Mouse (Mus musculus): ENCODE results near the gene Pias3. TPM values are rescaled to one million over a fixed set of nuclear protein-coding genes. Genes with fewer than 3 reads are reported as not detected.

The Pias3 gene
- total and polyA plus RNA-seq, 3 experiments: 5.9 to 21.4 (median 13.1) TPM

DNA sequence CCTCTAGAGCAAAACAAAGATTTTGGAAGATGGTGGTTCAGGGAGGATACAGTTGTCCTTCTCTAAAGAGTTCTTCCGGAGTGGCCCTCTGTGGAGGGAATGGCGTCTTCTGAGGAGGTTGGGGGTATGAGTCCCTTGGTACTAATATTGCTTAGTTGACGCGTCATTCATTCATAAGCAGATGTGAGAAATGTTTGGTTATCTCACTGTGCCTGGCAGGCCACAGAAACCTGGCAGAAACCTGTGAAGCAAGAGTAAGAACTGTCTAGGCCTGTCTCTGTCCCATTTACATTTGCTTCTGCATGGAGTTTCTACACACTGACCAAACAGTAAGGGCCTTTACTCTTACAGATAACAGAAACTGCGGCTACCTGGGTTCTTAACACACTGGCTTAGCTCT is 24.7 kb upstream of the Pias3 start:
- H3K4me3 ChIP-seq (replicated peaks in 1 of 3; ENCODE audit: low read depth in 2 of 3, low read length in 2 of 3, poor library complexity in 1 of 3): peak overlapping the region in 1 of 3 experiments; percentile 8
- no peaks in the 10 kb centered on the region for H3K9me3 ChIP-seq (replicated peaks; ENCODE audit: low read length)
- H3K36me3 ChIP-seq (replicated peaks in 1 of 2; ENCODE audit: control insufficient read depth in 1 of 2, insufficient read depth in 1 of 2, low read length in 1 of 2): no peaks in the 10 kb centered on the region
- peak; percentile 73 for TF ChIP-seq SIN3A (IDR thresholded peaks at IDR 0.05; ENCODE audit: low read length)
- peak; percentile 79; the same call in 1 of the 2 replicates for TF ChIP-seq CHD1 (IDR thresholded peaks at IDR 0.05; ENCODE audit: low read depth, low read length)
- peak; percentile 51 for TF ChIP-seq IRF4 (IDR thresholded peaks at IDR 0.05; ENCODE audit: low read depth, low read length)
- TF ChIP-seq ETS1 (conservative IDR thresholded peaks at IDR 0.05; ENCODE audit: low read depth, low read length): peak; percentile 28; the same call in 1 of the 2 replicates
- 0 out of 2 replicates have a peak, but pooled peaks have one; percentile 45 for TF ChIP-seq MAZ (IDR thresholded peaks at IDR 0.05; ENCODE audit: low read depth, low read length)
- no peak for TF ChIP-seq HCFC1 (IDR thresholded peaks at IDR 0.05; ENCODE audit: low read depth, low read length)
- TF ChIP-seq ZC3H11A (IDR thresholded peaks at IDR 0.05; ENCODE audit: low read depth, low read length): no peak
- TF ChIP-seq EP300 (IDR thresholded peaks at IDR 0.05; ENCODE audit: low read length): 0 out of 2 replicates have a peak, but pooled peaks have one; percentile 21
- TF ChIP-seq MXI1 (IDR thresholded peaks at IDR 0.05; ENCODE audit: low read depth, low read length): peak; percentile 55; the same call in 1 of the 2 replicates
- H3K9ac ChIP-seq (ENCODE audit: insufficient read depth, low read depth): peak overlapping the region; percentile 6; the same call in 1 of the 2 replicates
- peaks cover 12% of the 10 kb centered on the region for H3K27me3 ChIP-seq (replicated peaks)
- dilution Hi-C loops (cut with MboI; ENCODE audit: extremely low pct_ligation_motif_present, extremely low pct_unique_long_range_greater_than_20kb, low sequenced_read_pairs): no loop called here
- H3K4me1 ChIP-seq (ENCODE audit: control insufficient read depth in 1 of 2, insufficient read depth in 2 of 2): peaks cover 25 to 43% of the 10 kb centered on the region in 2 experiments
- H3K4me2 ChIP-seq (ENCODE audit: insufficient read depth, low read depth, poor library complexity, severe bottlenecking): peak overlapping the region; percentile 75
- peak overlapping the region; percentile 16; the same call in 1 of the 2 replicates for H3K27ac ChIP-seq (ENCODE audit: insufficient read depth, low read depth)
- in situ Hi-C loops (cut with MboI; ENCODE audit: low pct_ligation_motif_present, low pct_unique_long_range_greater_than_20kb, low sequenced_read_pairs): no loop called here
- no peak for DNase-seq (ENCODE audit: extremely low read depth)
- H3K79me2 ChIP-seq (replicated peaks; ENCODE audit: control insufficient read depth, extremely low read depth, insufficient read depth, poor library complexity, severe bottlenecking): no peaks in the 10 kb centered on the region

DNA sequence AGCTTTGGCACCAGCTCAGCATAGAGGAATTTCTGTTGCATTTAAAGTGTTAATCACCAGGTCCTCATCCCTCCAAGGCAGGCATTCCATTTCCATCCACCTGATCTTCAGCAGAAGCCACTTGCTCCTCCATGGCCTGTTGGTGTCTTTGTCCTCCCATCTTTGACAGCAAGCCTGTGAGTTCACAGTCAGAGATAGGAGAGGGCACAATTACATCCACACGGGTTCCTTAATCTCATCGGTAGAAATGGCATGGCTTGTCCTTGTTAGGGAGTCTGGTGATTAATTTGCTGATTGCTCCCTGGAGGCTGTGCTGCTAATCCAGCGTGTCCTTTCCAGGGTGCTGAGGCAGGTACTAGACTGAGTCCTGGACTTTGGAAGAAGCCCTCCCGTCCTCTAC is 22.7 kb upstream of the Pias3 start:
- H3K4me3 ChIP-seq (replicated peaks in 1 of 3; ENCODE audit: low read depth in 2 of 3, low read length in 2 of 3, poor library complexity in 1 of 3): no peak overlapping the region
- H3K36me3 ChIP-seq (replicated peaks in 1 of 2; ENCODE audit: control insufficient read depth in 1 of 2, insufficient read depth in 1 of 2, low read length in 1 of 2): no peaks in the 10 kb centered on the region
- TF ChIP-seq MEF2A (IDR thresholded peaks at IDR 0.05; ENCODE audit: borderline replicate concordance, low read depth, low read length): no peak
- TF ChIP-seq NELFE (IDR thresholded peaks at IDR 0.05; ENCODE audit: low read depth, low read length): no peak
- no peak for TF ChIP-seq ELF1 (IDR thresholded peaks at IDR 0.05; ENCODE audit: low read depth, low read length)
- TF ChIP-seq KAT2A (IDR thresholded peaks at IDR 0.05; ENCODE audit: insufficient replicate concordance, low read length): no peak
- no peak for TF ChIP-seq NRF1 (IDR thresholded peaks at IDR 0.05; ENCODE audit: low read depth, low read length)
- TF ChIP-seq MAFK (IDR thresholded peaks at IDR 0.05; ENCODE audit: insufficient replicate concordance, low read length): no peak
- no peak for TF ChIP-seq CTCF (conservative IDR thresholded peaks at IDR 0.05 in 1 of 2, IDR thresholded peaks at IDR 0.05 in 1 of 2; ENCODE audit: low read depth in 2 of 2, low read length in 2 of 2)
- TF ChIP-seq POLR2AphosphoS2 (IDR thresholded peaks at IDR 0.05; ENCODE audit: low read depth, low read length): no peak
- no peak for TF ChIP-seq RAD21 (IDR thresholded peaks at IDR 0.05; ENCODE audit: low read depth, low read length)
- TF ChIP-seq TCF12 (IDR thresholded peaks at IDR 0.05; ENCODE audit: low read depth, low read length): no peak
- no peak for TF ChIP-seq E2F4 (IDR thresholded peaks at IDR 0.05; ENCODE audit: insufficient replicate concordance, low read depth, low read length)
- TF ChIP-seq PAX5 (IDR thresholded peaks at IDR 0.05; ENCODE audit: low read length): no peak
- TF ChIP-seq USF2 (conservative IDR thresholded peaks at IDR 0.05; ENCODE audit: low read depth, low read length): no peak
- no peak for TF ChIP-seq SIN3A (IDR thresholded peaks at IDR 0.05; ENCODE audit: low read length)
- H3K4me2 ChIP-seq (ENCODE audit: insufficient read depth, low read depth, poor library complexity, severe bottlenecking): no peak overlapping the region
- peaks cover 25 to 50% of the 10 kb centered on the region in 2 experiments for H3K4me1 ChIP-seq (ENCODE audit: control insufficient read depth in 1 of 2, insufficient read depth in 2 of 2)
- no peak overlapping the region for H3K9ac ChIP-seq (ENCODE audit: insufficient read depth, low read depth)
- H3K27ac ChIP-seq (ENCODE audit: insufficient read depth, low read depth): peak overlapping the region; percentile 41
- in situ Hi-C loops (cut with MboI; ENCODE audit: low pct_ligation_motif_present, low pct_unique_long_range_greater_than_20kb, low sequenced_read_pairs) (no loop called here), dilution Hi-C loops (cut with MboI; ENCODE audit: extremely low pct_ligation_motif_present, extremely low pct_unique_long_range_greater_than_20kb, low sequenced_read_pairs) (no loop called here)
- no peak for DNase-seq (ENCODE audit: extremely low read depth)
- no peaks in the 10 kb centered on the region for H3K79me2 ChIP-seq (replicated peaks; ENCODE audit: control insufficient read depth, extremely low read depth, insufficient read depth, poor library complexity, severe bottlenecking)
- H3K27me3 ChIP-seq (replicated peaks): peaks cover 12% of the 10 kb centered on the region
- no peaks in the 10 kb centered on the region for H3K9me3 ChIP-seq (replicated peaks; ENCODE audit: low read length)
